Comparison of ENCODE assay signal across 7 mouse cellular contexts in the genomic region with DNA sequence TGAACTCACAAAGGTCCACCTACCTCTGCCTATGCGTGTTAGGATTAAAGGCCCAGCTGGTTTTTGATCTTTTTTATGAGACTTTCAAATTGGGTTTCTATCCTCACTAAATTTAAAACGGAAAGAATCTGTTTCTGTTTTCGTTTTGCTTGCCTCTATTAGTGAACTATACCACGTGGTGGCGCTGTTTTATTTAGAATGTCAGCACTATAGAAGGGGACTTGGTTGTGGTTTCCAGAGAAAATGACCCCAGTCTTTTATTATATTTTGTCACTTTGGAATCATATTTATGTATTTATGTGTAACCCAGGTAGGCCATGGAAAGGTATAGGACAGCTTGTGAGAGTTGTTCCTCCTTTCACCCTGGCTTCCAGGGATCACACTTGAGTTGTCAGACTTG. TPM values are rescaled to one million over a fixed set of nuclear protein-coding genes. Genes with fewer than 3 reads are reported as not detected.
DNase-seq lines count a peak whose midpoint lies in the region; ATAC-seq lines count a peak whose summit lies in the region.

No protein-coding gene starts in this region.

- peak; percentile 12 for DNase-seq in left cerebral cortex, adult 11 months (ENCODE audit: low spot score)
- no peak for DNase-seq in left cerebral cortex, postnatal 36 days (ENCODE audit: low spot score in 2 of 2)
- DNase-seq in ES-CJ7 (ENCODE audit: low read depth, low spot score) = peak; percentile 38
- peak; percentile 61 for DNase-seq in adrenal gland, postnatal 14 days
- peak; percentile 15 for DNase-seq in layer of hippocampus, adult 9-11 months
- DNase-seq in retina, embryonic 14.5 days (ENCODE audit: low spot score) = peak; percentile 82

- intact Hi-C loops in left cerebral cortex, postnatal 36 days (cut with DNase I) = no loop called here

- ATAC-seq in erythroid progenitor cell, adult 5-6 weeks (replicated peaks; ENCODE audit: low FRiP score, poor library complexity, severe bottlenecking) = peak; percentile 49; the same call in 1 of the 2 replicates

RNA-seq across cellular contexts. Expression of a gene that starts 44.3 kb away (rescaled TPM):
- 10 to 100 TPM; 30.1 to 41.9 TPM for total RNA-seq in left cerebral cortex, postnatal 36 days (2021)
- total RNA-seq in adrenal gland, postnatal 14 days (2021) = 24.4 and 25.5 TPM in 2 replicates
- 35.0 and 39.0 TPM in 2 replicates for total RNA-seq in erythroid progenitor cell, adult 5-6 weeks (2015; ENCODE audit: low replicate concordance)
- 36.2 and 40.4 TPM in 2 replicates for total RNA-seq in erythroid progenitor cell, adult 5-6 weeks (2017; ENCODE audit: low replicate concordance)

RNA-seq across cellular contexts. Expression of a gene that starts 52.9 kb away (rescaled TPM):
- total RNA-seq in left cerebral cortex, postnatal 36 days (2021) = 10 to 100 TPM in 1 of 2 experiments, 1 to 10 TPM in 1; 9.0 to 11.0 TPM
- 11.6 and 18.6 TPM in 2 replicates for total RNA-seq in adrenal gland, postnatal 14 days (2021)
- total RNA-seq in erythroid progenitor cell, adult 5-6 weeks (2015; ENCODE audit: low replicate concordance) = 0.84 TPM in 1 of 2 replicates, not detected in the other
- total RNA-seq in erythroid progenitor cell, adult 5-6 weeks (2017; ENCODE audit: low replicate concordance) = 0.26 TPM in 1 of 2 replicates, not detected in the other

Comparison
In these comparisons a context has a peak if more than half of its experiments do, and no peak if none do; other contexts are left out.
1. DNase-seq: peak in left cerebral cortex, adult 11 months (single experiment), ES-CJ7 (single experiment), adrenal gland, postnatal 14 days (single experiment), layer of hippocampus, adult 9-11 months (single experiment) and retina, embryonic 14.5 days (single experiment); none in left cerebral cortex, postnatal 36 days (0 of 2).